Mouse (Mus musculus): ENCODE measurements around the gene Rcan2. TPM values are rescaled to one million over a fixed set of nuclear protein-coding genes. Genes with fewer than 3 reads are reported as not detected.

The Rcan2 gene
- polyA plus RNA-seq, 1 experiment from 2014 or later, result 3.2 TPM

GRCm38 (mm10) chr17:43897346-43897745, 96.2 kb downstream of the Rcan2 start:
- no peak for ATAC-seq (ENCODE audit: low FRiP score, low read depth)
- no peak overlapping the region for H3K9ac ChIP-seq
- no peak overlapping the region for H3K4me2 ChIP-seq (replicated peaks)
- H3K9me3 ChIP-seq, result no peaks in the 10 kb centered on the region
- 82% methylated on average over 4 of the region's 4 CpGs for WGBS
- H3K36me3 ChIP-seq, result no peaks in the 10 kb centered on the region
- H3K4me1 ChIP-seq, result peaks cover 8% of the 10 kb centered on the region; the same call in 1 of the 2 replicates
- no peaks in the 10 kb centered on the region for H3K27me3 ChIP-seq
- no peak overlapping the region for H3K4me3 ChIP-seq
- no peak overlapping the region for H3K27ac ChIP-seq

- Histone ChIP-seq H3K9ac (no peak overlapping the region), H3K4me1 (peaks cover 8% of the 10 kb centered on the region; the same call in 1 of the 2 replicates), H3K9me3 (no peaks in the 10 kb centered on the region), H3K27ac (no peak overlapping the region), H3K27me3 (no peaks in the 10 kb centered on the region), H3K4me2 (replicated peaks) (no peak overlapping the region), H3K36me3 (no peaks in the 10 kb centered on the region), H3K4me3 (no peak overlapping the region)
- WGBS, result 80% methylated on average over 4 of the region's 4 CpGs
- ATAC-seq (ENCODE audit: low FRiP score, low read depth), result no peak
These were observed 98.4 kb downstream of the Rcan2 start for GRCm38 (mm10) chr17:43899405-43900092.

- no peaks in the 10 kb centered on the region for H3K9me3 ChIP-seq
- no peak overlapping the region for H3K4me2 ChIP-seq (replicated peaks)
- H3K27me3 ChIP-seq, result no peaks in the 10 kb centered on the region
- H3K9ac ChIP-seq, result no peak overlapping the region
- no peak for ATAC-seq (ENCODE audit: low FRiP score, low read depth)
- peaks cover 8% of the 10 kb centered on the region; the same call in 1 of the 2 replicates for H3K4me1 ChIP-seq
- WGBS, result 88% methylated on average over 1 of the region's 1 CpGs
- H3K4me3 ChIP-seq, result no peak overlapping the region
- H3K27ac ChIP-seq, result no peak overlapping the region
- H3K36me3 ChIP-seq, result no peaks in the 10 kb centered on the region
These were observed 99.0 kb downstream of the Rcan2 start for GRCm38 (mm10) chr17:43900133-43900532.

DNA sequence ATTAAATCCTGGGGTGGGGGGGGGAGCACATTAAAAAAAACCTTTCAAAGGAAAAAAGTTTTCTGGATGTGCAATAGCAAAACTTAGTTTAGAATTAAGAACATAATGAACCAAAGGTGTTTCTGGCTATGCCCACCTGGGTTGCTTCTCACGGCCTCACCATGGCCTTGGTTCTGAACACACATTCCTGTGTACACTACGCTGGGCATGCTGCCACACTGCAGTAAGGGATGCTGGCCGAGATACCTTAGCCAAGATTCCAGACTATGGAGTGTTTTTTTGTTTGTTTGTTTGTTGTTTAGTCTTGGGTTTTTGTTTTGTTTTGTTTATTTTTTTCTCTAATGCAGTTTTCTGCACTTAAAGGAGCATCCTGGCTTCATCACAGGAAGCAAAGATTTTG, 100.3 kb downstream of the Rcan2 start:
- 82% methylated on average over 3 of the region's 3 CpGs for WGBS
- Histone ChIP-seq H3K4me2 (replicated peaks) (no peak overlapping the region), H3K27me3 (no peaks in the 10 kb centered on the region), H3K4me3 (no peak overlapping the region), H3K36me3 (no peaks in the 10 kb centered on the region), H3K27ac (no peak overlapping the region), H3K9me3 (no peaks in the 10 kb centered on the region), H3K4me1 (peaks cover 8% of the 10 kb centered on the region; the same call in 1 of the 2 replicates), H3K9ac (no peak overlapping the region)
- ATAC-seq (ENCODE audit: low FRiP score, low read depth), result no peak

DNA sequence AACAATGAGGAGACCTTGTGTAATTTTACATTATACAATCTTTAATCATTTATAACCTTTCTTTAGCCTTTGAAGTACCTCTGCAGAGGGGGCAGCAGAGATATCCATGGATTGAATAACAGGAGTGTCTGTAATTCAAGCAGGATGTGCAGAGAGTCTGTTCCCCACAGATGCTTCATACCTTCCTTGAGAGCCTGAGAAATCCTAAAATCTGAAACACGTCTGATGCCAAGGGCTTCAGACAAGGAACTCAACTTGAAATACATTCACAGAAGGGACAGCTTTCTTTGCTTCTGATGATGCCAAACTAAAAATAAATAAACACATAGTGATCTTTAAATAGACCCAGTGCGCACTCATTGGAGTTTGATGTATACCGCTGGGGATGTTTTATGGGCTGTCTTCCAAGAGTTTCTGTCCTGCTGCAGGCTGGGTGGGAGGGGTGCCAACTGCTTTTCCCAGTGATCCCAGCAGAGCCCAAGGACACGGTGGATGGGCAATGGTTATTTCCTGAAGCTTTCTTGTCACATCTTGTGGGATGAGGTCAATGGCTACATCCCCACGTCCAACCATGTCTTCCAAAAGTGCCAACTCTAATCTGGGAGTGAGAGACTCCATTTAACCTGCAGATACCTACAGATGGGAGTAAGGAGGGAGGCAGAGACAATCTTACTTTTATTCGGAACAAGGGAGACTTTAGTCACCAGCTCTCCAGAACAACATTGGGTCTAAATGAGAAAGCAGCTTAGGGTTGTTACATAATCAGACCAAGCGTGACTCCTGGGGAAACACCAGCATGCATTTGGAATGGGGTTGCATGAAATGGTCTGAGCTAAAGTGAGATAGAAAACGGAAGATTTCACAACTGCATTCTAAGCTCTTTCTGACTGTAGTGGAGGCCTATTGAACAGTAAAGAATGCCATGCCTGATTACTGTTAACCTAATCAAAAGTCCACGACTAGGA, 102.9 kb downstream of the Rcan2 start:
- 69% methylated on average over 9 of the region's 9 CpGs for WGBS
- no peak for ATAC-seq (ENCODE audit: low FRiP score, low read depth)
- no peak overlapping the region for H3K27ac ChIP-seq
- no peaks in the 10 kb centered on the region for H3K27me3 ChIP-seq
- H3K4me2 ChIP-seq (replicated peaks), result no peak overlapping the region
- H3K9me3 ChIP-seq, result no peaks in the 10 kb centered on the region
- no peak overlapping the region for H3K4me3 ChIP-seq
- 0 out of 2 replicates have a peak, but pooled peaks cover 3% of the 10 kb centered on the region for H3K4me1 ChIP-seq
- H3K36me3 ChIP-seq, result no peaks in the 10 kb centered on the region
- no peak overlapping the region for H3K9ac ChIP-seq

DNA sequence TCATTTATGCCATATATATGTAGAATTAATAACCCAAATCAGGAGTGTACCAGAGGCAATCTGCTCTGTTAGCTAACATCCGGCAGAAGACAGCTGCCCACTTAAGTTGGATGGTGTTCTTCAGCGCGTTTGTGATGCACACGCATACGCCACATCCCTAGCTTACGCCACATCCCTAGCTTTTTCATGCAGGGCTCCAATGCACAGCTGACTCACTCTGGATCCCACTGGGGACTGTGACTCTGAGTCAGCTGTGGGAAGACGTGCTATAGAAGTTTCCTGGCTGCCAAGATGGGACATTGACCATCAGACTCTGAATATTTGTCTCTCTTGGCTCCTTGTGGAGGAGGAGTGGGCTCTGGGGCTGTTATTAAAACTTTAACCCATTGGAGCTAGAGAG, 103.7 kb downstream of the Rcan2 start:
- Histone ChIP-seq H3K9me3 (no peaks in the 10 kb centered on the region), H3K9ac (no peak overlapping the region), H3K4me1 (no peaks in the 10 kb centered on the region), H3K4me3 (no peak overlapping the region), H3K36me3 (no peaks in the 10 kb centered on the region), H3K27me3 (no peaks in the 10 kb centered on the region), H3K4me2 (replicated peaks) (no peak overlapping the region), H3K27ac (no peak overlapping the region)
- 91% methylated on average over 7 of the region's 7 CpGs for WGBS
- no peak for ATAC-seq (ENCODE audit: low FRiP score, low read depth)

- no peaks in the 10 kb centered on the region for H3K27me3 ChIP-seq
- no peak overlapping the region for H3K9ac ChIP-seq
- no peak overlapping the region for H3K4me2 ChIP-seq (replicated peaks)
- no peaks in the 10 kb centered on the region for H3K4me1 ChIP-seq
- H3K27ac ChIP-seq, result no peak overlapping the region
- no peaks in the 10 kb centered on the region for H3K9me3 ChIP-seq
- no peak for ATAC-seq (ENCODE audit: low FRiP score, low read depth)
- H3K36me3 ChIP-seq, result no peaks in the 10 kb centered on the region
- no peak overlapping the region for H3K4me3 ChIP-seq
These were observed 105.6 kb downstream of the Rcan2 start for GRCm38 (mm10) chr17:43906728-43907127.

DNA sequence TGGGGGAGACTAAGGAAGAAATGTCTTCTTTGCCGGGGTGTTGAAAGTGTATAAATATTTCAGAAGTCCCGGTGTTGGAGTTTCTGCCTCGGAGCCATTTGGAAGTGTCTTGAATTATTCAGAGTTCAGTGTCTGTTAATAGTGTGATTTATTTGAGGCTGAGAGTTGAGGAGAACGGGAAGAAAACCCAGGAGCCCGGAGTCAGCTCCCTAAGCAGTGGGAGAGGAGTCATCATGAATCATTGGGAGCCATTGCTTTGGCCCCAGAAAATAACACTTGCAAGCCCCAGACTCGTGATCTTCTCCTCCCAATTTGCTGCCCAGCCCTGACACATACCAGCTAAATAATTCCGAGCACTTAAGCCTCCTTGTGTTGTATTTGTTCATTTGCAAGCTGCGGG, 115.0 kb downstream of the Rcan2 start:
- no peaks in the 10 kb centered on the region for H3K9me3 ChIP-seq
- H3K36me3 ChIP-seq, result no peaks in the 10 kb centered on the region
- no peak overlapping the region for H3K9ac ChIP-seq
- no peak overlapping the region for H3K4me3 ChIP-seq
- H3K4me2 ChIP-seq (replicated peaks), result no peak overlapping the region
- H3K27ac ChIP-seq, result no peak overlapping the region
- 53% methylated on average over 8 of the region's 8 CpGs for WGBS
- no peaks in the 10 kb centered on the region for H3K4me1 ChIP-seq
- ATAC-seq (ENCODE audit: low FRiP score, low read depth), result no peak
- H3K27me3 ChIP-seq, result no peaks in the 10 kb centered on the region

DNA sequence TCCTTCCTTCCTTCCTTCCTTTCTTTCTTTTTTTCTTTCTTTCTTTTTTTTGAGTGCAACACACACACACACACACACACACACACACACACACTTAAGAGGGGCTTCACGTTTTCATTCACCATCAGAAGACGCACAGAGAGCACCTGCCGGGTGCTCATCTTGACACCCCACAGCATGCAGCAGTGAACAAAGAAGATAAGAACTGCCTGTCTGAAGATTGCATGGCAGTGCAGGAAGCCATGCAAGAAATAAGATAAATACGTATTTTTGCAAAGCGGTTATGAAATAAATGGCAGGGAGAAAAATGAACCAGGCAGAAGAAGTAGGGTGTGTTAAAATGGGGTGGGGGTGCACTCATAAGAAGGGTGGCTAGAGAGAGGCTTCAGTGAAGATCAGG, 116.0 kb downstream of the Rcan2 start:
- Histone ChIP-seq H3K4me2 (replicated peaks) (no peak overlapping the region), H3K9me3 (no peaks in the 10 kb centered on the region), H3K9ac (no peak overlapping the region), H3K27ac (no peak overlapping the region), H3K4me3 (no peak overlapping the region), H3K4me1 (no peaks in the 10 kb centered on the region), H3K36me3 (no peaks in the 10 kb centered on the region), H3K27me3 (no peaks in the 10 kb centered on the region)
- WGBS, result 88% methylated on average over 5 of the region's 5 CpGs
- ATAC-seq (ENCODE audit: low FRiP score, low read depth), result no peak

DNA sequence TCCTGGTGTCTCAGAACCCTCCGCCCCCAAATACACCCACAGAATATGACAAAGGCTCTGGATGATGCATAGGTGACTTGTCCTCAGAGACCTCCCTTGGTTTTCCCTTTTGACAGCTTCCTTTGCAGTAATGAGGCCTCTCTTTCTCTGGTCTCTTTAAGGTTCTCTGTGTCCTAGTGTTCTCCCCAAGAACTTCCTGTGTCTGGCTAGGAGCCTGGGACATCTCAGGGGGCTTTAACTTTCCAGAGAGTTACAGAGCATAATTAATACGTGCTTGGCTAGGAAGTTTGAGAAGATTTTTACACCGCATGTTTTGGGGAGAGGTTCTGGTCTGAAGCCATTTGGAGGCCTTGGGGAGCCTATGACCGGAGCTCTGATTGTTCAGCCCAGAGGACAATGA, 128.7 kb downstream of the Rcan2 start:
- Histone ChIP-seq H3K9me3 (0 out of 2 replicates have a peak, but pooled peaks cover 2% of the 10 kb centered on the region), H3K4me1 (no peaks in the 10 kb centered on the region), H3K27me3 (no peaks in the 10 kb centered on the region), H3K36me3 (no peaks in the 10 kb centered on the region), H3K4me3 (no peak overlapping the region), H3K4me2 (replicated peaks) (no peak overlapping the region), H3K9ac (no peak overlapping the region), H3K27ac (no peak overlapping the region)
- WGBS, result 89% methylated on average over 4 of the region's 4 CpGs
- ATAC-seq (ENCODE audit: low FRiP score, low read depth), result no peak

DNA sequence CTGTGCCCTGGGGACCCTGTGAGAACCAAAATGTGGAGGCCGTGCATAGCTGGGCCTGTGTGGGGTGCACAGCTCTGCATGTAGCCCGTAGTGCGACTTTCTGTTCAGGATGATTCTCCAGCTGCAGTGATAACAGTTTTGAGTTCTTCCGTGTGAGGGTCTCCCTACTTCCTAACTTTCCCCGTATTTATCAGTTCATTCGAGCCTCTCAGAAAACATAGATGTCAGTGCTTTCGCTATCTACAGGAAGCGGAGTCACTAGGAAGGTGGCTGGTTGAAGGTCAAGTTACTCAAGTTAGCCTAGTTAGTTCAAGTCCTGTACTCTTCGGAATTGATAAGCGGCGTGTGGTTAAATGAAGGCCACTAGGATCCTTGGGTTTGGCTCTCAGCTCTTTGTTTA, 130.6 kb downstream of the Rcan2 start:
- Histone ChIP-seq H3K4me2 (replicated peaks) (no peak overlapping the region), H3K36me3 (no peaks in the 10 kb centered on the region), H3K4me1 (no peaks in the 10 kb centered on the region), H3K27me3 (no peaks in the 10 kb centered on the region), H3K9me3 (peaks cover 8% of the 10 kb centered on the region; the same call in 1 of the 2 replicates), H3K27ac (no peak overlapping the region), H3K4me3 (no peak overlapping the region), H3K9ac (no peak overlapping the region)
- ATAC-seq (ENCODE audit: low FRiP score, low read depth), result no peak
- 95% methylated on average over 11 of the region's 11 CpGs for WGBS

- Histone ChIP-seq H3K27ac (no peak overlapping the region), H3K9ac (no peak overlapping the region), H3K27me3 (no peaks in the 10 kb centered on the region), H3K9me3 (peaks cover 8% of the 10 kb centered on the region; the same call in 1 of the 2 replicates), H3K4me2 (replicated peaks) (no peak overlapping the region), H3K36me3 (no peaks in the 10 kb centered on the region), H3K4me1 (no peaks in the 10 kb centered on the region), H3K4me3 (no peak overlapping the region)
- 86% methylated on average over 9 of the region's 9 CpGs for WGBS
- no peak for ATAC-seq (ENCODE audit: low FRiP score, low read depth)
These were observed 132.9 kb downstream of the Rcan2 start for GRCm38 (mm10) chr17:43934056-43934455.
